Comparison of ENCODE assay signal across 8 mouse cellular contexts in genomic region chr11:68623225-68623870, GRCm38 (mm10). TPM values are rescaled to one million over a fixed set of nuclear protein-coding genes. Genes with fewer than 3 reads are reported as not detected.
DNase-seq lines count a peak whose midpoint lies in the region; ATAC-seq and TF ChIP-seq lines count a peak whose summit lies in the region.

No protein-coding gene starts in this region.

- H3K36me3 ChIP-seq in forebrain, embryonic 16.5 days (ENCODE audit: control insufficient read depth, insufficient read depth) = no peaks in the 10 kb centered on the region
- no peaks in the 10 kb centered on the region for H3K36me3 ChIP-seq in hindbrain, embryonic 14.5 days (replicated peaks; ENCODE audit: control insufficient read depth, insufficient read depth)
- no peaks in the 10 kb centered on the region for H3K36me3 ChIP-seq in small intestine, adult 2 months (ENCODE audit: control insufficient read depth, insufficient read depth, low read length)

- H3K4me3 ChIP-seq in forebrain, embryonic 16.5 days (replicated peaks; ENCODE audit: low read length) = peak overlapping the region; percentile 32
- H3K4me3 ChIP-seq in hindbrain, embryonic 14.5 days (replicated peaks; ENCODE audit: low read length) = peak overlapping the region; percentile 25
- no peak overlapping the region for H3K4me3 ChIP-seq in small intestine, adult 2 months (ENCODE audit: low read depth, low read length)

- TF ChIP-seq POLR2A in small intestine, adult 2 months (IDR thresholded peaks at IDR 0.05; ENCODE audit: low read depth, low read length) = no peak

- peak overlapping the region; percentile 50 for H3K4me2 ChIP-seq in forebrain, embryonic 16.5 days (ENCODE audit: low read length)
- H3K4me2 ChIP-seq in hindbrain, embryonic 14.5 days (replicated peaks) = peak overlapping the region; percentile 59

- WGBS in forebrain, embryonic 16.5 days = 6% methylated on average over 14 of the region's 14 CpGs
- 5% methylated on average over 14 of the region's 14 CpGs for WGBS in hindbrain, embryonic 14.5 days
- 5% methylated on average over 14 of the region's 14 CpGs for WGBS in small intestine, adult 2 months

- no peaks in the 10 kb centered on the region for H3K27me3 ChIP-seq in forebrain, embryonic 16.5 days (replicated peaks; ENCODE audit: control insufficient read depth, insufficient read depth, low read length)
- no peaks in the 10 kb centered on the region for H3K27me3 ChIP-seq in hindbrain, embryonic 14.5 days (ENCODE audit: control insufficient read depth, insufficient read depth, low read length)
- peaks cover 2% of the 10 kb centered on the region; the same call in 1 of the 2 replicates for H3K27me3 ChIP-seq in small intestine, adult 2 months (ENCODE audit: control insufficient read depth, insufficient read depth, low read length)

- 0 out of 2 replicates have a peak overlapping the region, but pooled peaks have one; percentile 32 for H3K9ac ChIP-seq in forebrain, embryonic 16.5 days (replicated peaks; ENCODE audit: low read depth, low read length)
- H3K9ac ChIP-seq in hindbrain, embryonic 14.5 days = peak overlapping the region; percentile 3

- peaks cover 16% of the 10 kb centered on the region for H3K4me1 ChIP-seq in forebrain, embryonic 16.5 days (replicated peaks; ENCODE audit: control insufficient read depth, insufficient read depth, low read length)
- H3K4me1 ChIP-seq in hindbrain, embryonic 14.5 days (replicated peaks; ENCODE audit: control insufficient read depth, insufficient read depth, low read length) = peaks cover 11% of the 10 kb centered on the region; the same call in 1 of the 2 replicates
- H3K4me1 ChIP-seq in small intestine, adult 2 months (ENCODE audit: control insufficient read depth, insufficient read depth, insufficient read length, low read length) = no peaks in the 10 kb centered on the region

- ATAC-seq in forebrain, embryonic 16.5 days = peak; percentile 70
- peak; percentile 79 for ATAC-seq in hindbrain, embryonic 14.5 days (ENCODE audit: low FRiP score)
- peak; percentile 94 for ATAC-seq in megakaryocyte progenitor cell, adult 5-6 weeks (replicated peaks; ENCODE audit: poor library complexity)
- no peak for ATAC-seq in erythroblast, adult 5-6 weeks (replicated peaks; ENCODE audit: low FRiP score, poor library complexity, severe bottlenecking)

- DNase-seq in Muller cell, postnatal 12 days (ENCODE audit: inconsistent ontology term) = peak; percentile 79
- peak; percentile 46 for DNase-seq in cerebellum, adult 11 months
- peak; percentile 61 for DNase-seq in hindbrain, embryonic 14.5 days (ENCODE audit: low spot score)
- DNase-seq in left cerebral cortex, adult 8-10 months (ENCODE audit: low spot score in 2 of 2) = peak; percentile 37 to 80

- H3K27ac ChIP-seq in forebrain, embryonic 16.5 days (ENCODE audit: low read length) = no peak overlapping the region
- no peak overlapping the region for H3K27ac ChIP-seq in hindbrain, embryonic 14.5 days
- H3K27ac ChIP-seq in small intestine, adult 2 months (ENCODE audit: insufficient read depth, low read depth, low read length) = peak overlapping the region; percentile 42

- H3K9me3 ChIP-seq in forebrain, embryonic 16.5 days (ENCODE audit: control insufficient read depth, low read length) = no peaks in the 10 kb centered on the region
- H3K9me3 ChIP-seq in hindbrain, embryonic 14.5 days (ENCODE audit: control insufficient read depth, low read length) = no peaks in the 10 kb centered on the region

- TF ChIP-seq CTCF in small intestine, adult 2 months (IDR thresholded peaks at IDR 0.05; ENCODE audit: extremely low read depth, insufficient read length, insufficient replicate concordance, low read depth, low read length) = no peak

RNA-seq across cellular contexts. Expression of gene Ccdc42, which starts 36.5 kb away (rescaled TPM):
- 0.58 TPM in 1 of 2 replicates, not detected in the other for polyA plus RNA-seq in forebrain, embryonic 16.5 days (2015; fragmentation: Nextera tagmentation; extraction: Ambion mirVana)
- polyA plus RNA-seq in hindbrain, embryonic 14.5 days (2014; fragmentation: Nextera tagmentation; extraction: Ambion mirVana) = 0.25 and 0.27 TPM in 2 replicates
- 1 to 10 TPM; 1.0 to 1.6 (median 1.4) TPM for total RNA-seq in left cerebral cortex, adult 8-10 months (2022)
- not detected in 2 replicates for total RNA-seq in megakaryocyte progenitor cell, adult 5-6 weeks (2015)
- not detected in 2 replicates for total RNA-seq in megakaryocyte progenitor cell, adult 5-6 weeks (2017)
- polyA plus RNA-seq in small intestine, adult 2 months (2012; rRNA removed) = 0.20 and 1.6 TPM in 2 replicates
- not detected in 2 replicates for total RNA-seq in erythroblast, adult 5-6 weeks (2015; ENCODE audit: low replicate concordance)
- total RNA-seq in erythroblast, adult 5-6 weeks (2017; ENCODE audit: low replicate concordance) = not detected in 2 replicates
